Mouse (Mus musculus) spleen, adult 2 months (tissue): Measurements from ENCODE around the gene Krt17.

Experiments
- CTCF ChIP-seq: fragments of 200-500 bp; IDR thresholded peaks from 2 replicates; pipeline ENCODE4 v1.5.1; 2011; ENCODE audit warnings: mild to moderate bottlenecking, inconsistent platforms; ENCODE audit not compliant: insufficient read depth, insufficient read length, insufficient replicate concordance; ENCODE audit errors: extremely low read depth
- POLR2A ChIP-seq: fragments of 200-500 bp; IDR thresholded peaks from 2 replicates; pipeline ENCODE4 v1.6.1; 2011; ENCODE audit warnings: low read depth, low read length, inconsistent platforms

- no peak for TF ChIP-seq CTCF
- TF ChIP-seq POLR2A = no peak
Measured at GRCm38 (mm10) chr11:100259079-100259478, 1.8 kb downstream of the Krt17 start.
